Mouse (Mus musculus): ENCODE measurements around the gene Oscp1. TPM values are rescaled to one million over a fixed set of nuclear protein-coding genes. Genes with fewer than 3 reads are reported as not detected.

Oscp1 gene
- total RNA-seq, 1 experiment from 2014 or later = 7.5 TPM

DNA sequence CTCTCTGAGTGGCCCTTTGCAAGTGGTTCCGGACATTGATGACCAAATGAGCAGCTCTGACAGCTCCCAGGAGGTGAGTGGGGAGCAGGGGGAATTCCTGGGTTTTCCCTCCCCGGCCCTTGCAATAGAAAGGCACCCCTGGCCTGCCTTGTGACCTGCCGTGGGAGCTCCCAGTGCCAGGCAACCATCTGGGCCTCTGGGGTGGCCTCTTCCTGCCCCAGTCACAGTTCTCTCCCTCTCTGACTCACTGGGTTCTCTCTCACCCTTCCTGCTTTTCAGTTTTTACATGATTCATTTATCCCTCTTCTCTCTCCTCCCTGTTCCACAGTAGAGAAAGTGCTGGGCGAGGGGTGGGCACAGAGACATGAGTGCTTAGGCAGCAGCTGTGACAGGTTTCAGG is 79.4 kb downstream of the Oscp1 start:
- no peak for ATAC-seq (replicated peaks; ENCODE audit: low read depth, poor library complexity, severe bottlenecking)

DNA sequence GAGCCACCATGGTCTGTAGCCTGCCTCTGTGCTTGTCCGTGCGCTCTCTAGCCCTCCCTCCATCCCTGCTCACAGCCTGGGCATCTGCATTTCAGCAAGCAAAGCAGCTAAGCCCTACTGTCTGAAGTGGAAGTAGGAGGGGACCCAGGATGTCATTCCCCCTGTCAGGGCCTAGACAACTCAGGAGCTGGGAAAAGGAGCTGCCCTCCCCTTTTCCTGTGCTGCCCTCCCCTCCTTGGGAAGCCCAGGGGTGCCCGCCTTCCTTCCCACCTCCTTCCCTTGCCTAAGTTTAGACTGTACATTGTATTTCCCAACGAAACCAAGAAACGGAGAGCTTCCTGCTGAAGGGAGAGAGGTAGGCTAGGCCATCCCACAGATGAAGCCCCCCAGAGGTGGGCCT is 82.7 kb downstream of the Oscp1 start:
- no peak for ATAC-seq (replicated peaks; ENCODE audit: low read depth, poor library complexity, severe bottlenecking)

Other genes with a start within 250 kb of the Oscp1 start
- 33.3 and 34.0 TPM in 2 replicates for gene Csf3r, start 34.0 kb upstream of the Oscp1 start, total RNA-seq (2017)
- gene Mrps15, start 11.6 kb upstream of the Oscp1 start, total RNA-seq (2017) = 62.6 and 83.8 TPM in 2 replicates
- gene Lsm10, start 38.1 kb downstream of the Oscp1 start, total RNA-seq (2017) = 14.9 and 15.8 TPM in 2 replicates
- 10.6 and 11.7 TPM in 2 replicates for gene Stk40, start 45.4 kb downstream of the Oscp1 start, total RNA-seq (2017)
- 0.68 and 1.0 TPM in 2 replicates for gene Eva1b, start 89.2 kb downstream of the Oscp1 start, total RNA-seq (2017)
- gene Sh3d21, start 104.9 kb downstream of the Oscp1 start, total RNA-seq (2017) = not detected in 2 replicates
- gene Thrap3, start 144.2 kb downstream of the Oscp1 start, total RNA-seq (2017) = 331 and 353 TPM in 2 replicates
- gene Map7d1, start 197.8 kb downstream of the Oscp1 start, total RNA-seq (2017) = 13.0 and 32.3 TPM in 2 replicates
- gene Trappc3, start 203.8 kb downstream of the Oscp1 start, total RNA-seq (2017) = 55.7 and 63.9 TPM in 2 replicates
- gene Col8a2, start 228.2 kb downstream of the Oscp1 start, total RNA-seq (2017) = not detected in 2 replicates

Data from common myeloid progenitor, adult 5-6 weeks (primary cell).